Mouse (Mus musculus) ovary, postnatal 36 days (tissue): ENCODE data around the gene Fbf1.

Experiments
- DNase-seq: peaks from one replicate; pipeline ENCODE4 v3.0.0; 2022; ENCODE audit warnings: low spot score, mixed read lengths

Gene Fbf1

DNA sequence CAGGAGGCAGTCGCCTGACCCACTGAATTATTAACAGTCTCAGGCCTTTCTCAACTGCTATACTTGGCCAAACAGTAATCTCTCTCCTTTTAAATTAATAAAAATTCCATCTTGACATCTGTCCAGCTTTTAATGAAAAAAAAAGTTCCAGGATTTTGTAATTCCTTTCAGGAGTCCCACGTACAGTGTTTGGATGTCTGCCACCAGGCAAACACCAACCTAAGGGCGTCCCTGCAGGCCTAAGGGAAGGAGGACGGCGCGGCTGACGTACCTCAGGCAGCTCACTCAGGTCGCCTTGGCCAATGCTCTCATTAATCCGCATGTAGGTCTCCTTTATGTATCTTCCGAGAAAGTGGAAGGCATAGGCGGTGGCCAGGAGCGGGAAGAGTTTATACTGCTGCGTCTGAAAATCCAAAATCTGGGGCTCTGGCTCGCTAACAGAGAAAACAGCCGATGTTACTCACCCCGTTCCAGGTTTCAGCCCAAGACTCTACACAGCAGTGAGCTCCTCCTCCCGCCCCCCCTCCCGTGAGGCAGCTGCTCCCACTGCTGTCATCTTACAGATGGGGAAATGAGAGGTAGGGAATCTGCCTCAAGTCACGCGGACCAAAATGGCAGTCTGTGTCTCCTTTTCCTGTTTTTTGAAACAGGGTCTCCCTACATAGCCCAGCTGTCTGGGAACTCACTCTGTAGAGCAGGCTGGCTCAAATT lies 10.6 kb upstream of the Fbf1 start:
- DNase-seq = no peak

DNA sequence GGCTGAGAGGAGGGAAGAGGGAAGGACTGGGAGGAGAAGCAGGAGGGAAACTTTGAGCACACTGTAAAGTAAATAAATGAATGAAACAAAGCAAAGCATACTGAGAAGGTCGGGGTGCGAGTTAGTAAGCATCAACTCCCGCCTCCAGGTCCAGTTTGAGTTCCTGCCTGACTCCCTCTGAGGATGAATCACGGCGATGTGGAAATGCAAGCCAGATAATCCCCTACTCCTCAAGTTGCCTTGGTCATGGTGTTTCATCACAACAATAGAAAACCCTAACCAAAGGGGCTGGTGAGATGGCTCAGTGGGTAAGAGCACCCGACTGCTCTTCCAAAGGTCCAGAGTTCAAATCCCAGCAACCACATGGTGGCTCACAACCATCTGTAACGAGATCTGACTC lies 8.0 kb upstream of the Fbf1 start:
- no peak for DNase-seq

DNA sequence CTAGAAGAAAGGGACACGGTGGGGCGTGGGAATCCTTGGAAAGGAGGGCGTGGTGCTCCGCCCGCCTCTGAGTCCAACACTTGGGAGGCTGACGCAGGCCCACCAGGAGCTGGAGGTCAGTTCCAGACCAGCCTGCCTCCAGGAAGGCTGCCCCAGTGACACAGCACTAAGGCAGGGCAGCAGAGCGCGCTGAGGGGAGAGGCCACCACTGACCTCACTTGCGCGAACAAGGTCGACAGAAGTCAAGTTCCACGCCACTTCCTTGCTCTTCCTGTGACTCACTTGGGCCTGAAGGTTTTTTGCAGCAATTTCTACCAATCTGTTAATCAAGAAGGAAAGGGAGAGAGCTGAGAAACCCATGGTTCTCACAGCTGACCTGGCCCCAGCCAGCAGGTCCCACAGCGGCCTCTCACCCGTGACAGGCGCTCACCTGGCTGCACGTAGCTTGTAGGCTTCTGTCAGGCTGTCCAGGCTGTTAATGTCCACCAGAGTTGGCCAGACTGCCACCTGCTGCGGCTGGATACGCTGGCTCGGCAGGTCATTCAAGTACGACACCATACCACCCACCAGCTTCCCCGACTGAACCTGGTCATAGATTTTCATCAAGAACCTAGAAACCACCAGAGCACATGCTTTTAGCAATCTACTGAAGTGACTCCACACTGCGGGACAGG lies 6.9 kb upstream of the Fbf1 start:
- no peak for DNase-seq

DNA sequence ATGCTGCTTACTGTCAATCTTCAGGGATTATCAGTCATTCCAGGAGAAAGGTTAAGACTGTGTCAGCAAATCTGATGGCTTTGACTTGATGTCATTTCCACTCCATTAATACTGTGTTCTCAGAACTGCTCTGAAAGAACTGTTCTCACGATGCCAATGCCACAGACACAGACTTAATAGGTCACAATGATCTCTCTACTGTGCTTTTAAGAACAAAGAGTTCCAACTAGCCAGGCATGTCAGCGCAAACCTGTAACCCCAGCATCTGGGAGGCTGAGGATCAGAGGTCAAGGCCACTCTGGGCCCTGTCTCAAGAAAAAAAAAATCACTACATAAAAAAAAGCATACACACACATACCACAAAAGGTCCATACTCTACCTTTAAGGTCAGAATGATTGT lies 4.0 kb upstream of the Fbf1 start:
- DNase-seq = no peak

DNA sequence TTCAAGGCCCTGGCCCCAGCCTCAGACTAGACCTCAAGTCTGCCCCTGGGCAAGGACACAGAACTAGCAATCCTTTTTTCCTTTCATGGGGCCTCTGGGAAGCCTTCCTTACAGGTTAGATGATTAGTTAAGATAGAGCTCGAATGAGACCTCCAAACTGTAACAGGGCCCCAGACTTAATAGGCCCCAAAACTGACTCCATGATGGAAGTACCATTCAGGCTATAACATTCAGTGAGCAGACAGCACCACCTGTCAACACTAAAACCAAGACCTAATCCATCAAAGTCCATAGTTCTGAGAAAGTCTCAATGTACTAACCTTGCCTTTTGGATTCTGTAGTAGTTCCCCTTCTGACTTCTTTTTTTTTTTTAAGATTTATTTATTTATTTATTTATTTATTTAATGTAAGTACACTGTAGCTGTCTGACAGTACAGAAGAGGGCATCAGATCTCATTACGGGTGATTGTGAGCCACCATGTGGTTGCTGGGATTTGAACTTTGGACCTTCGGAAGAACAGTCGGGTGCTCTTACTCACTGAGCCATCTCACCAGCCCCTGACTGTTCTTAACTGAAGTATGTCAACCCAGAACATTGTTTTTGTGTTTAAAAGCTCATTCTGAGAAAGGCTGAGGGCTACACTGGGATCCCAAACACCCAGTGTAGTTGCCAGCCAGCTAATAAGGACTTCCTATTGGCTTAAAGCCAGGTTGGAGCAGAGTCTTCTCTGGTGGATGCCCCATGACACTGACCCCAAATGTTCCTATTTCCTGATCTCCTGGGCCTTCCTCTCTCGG lies 2.2 kb upstream of the Fbf1 start:
- DNase-seq = no peak

DNA sequence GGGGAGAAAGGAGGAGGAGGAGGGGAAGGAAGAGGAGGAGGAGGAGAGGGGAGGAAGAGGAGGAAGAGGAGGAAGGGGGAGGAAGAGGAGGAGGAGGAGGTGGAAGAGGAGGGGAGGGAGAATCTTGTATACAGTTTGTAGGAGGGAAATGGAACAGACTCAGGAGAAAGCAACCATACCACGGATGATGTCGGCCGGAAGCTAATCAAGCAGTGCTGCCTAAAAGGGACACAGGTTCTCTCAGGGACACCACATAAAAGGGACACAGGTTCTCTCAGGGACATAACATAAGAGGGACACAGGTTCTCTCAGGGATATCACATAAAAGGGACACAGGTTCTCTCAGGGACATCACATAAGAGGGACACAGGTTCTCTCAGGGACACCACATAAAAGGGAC lies 1.2 kb upstream of the Fbf1 start:
- no peak for DNase-seq

DNA sequence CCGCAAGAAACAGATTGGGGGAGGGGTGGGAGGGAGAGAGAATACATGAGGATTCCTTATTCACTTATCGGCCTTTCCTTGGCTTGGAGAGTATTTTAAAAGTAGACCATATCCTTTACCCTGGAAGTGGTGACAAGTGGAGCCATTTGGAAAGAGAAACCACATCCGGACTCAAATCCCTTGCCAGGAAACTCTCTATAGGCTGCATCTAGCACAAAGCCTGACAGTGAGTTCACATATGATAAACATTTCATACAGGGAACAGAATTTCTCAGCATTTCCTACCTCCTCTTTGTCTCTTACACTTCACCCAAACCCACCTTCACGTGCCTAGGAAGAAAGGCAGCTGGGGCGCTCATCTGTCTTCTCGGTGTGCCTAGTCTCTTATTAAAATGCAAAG lies 734 bp downstream of the Fbf1 start:
- no peak for DNase-seq

DNA sequence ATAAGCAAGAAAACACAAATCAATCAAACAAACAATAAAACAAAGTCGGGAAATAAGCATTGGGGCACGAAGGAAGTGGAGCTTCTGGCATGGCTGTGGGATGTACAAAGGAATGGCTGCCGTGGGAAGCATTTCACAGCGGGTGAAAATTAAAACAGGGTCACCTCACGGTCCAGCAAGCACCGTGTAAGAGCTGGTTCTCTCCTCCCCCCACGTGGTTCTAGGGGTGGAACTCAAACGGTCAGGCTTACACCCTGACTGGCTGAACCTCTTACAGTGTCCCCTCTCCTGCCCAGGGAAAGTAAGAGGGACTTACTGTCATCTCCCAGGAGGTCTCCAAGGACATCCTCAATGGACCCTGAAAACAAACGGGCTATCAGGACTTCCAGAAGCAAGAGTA lies 5.0 kb downstream of the Fbf1 start:
- DNase-seq = no peak

DNA sequence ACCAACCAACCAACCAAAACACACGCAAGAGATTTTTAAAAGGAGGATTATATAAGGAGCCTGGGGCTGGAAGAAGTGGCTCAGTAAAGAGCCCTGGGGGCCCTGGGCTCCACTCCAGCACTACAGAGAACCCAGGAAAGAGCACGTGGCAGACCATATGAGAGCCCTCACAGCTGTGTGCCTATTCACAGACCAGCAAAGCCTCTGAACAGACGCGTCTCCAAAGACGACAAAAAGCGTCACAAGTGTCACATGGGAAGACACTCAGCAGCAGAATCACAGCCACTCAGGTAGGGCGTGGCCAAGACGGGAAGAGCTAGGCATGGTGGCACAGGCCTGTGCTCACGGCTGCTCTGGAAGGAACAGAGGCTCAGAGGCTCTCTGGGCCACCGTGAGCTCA lies 5.8 kb downstream of the Fbf1 start:
- no peak for DNase-seq

DNA sequence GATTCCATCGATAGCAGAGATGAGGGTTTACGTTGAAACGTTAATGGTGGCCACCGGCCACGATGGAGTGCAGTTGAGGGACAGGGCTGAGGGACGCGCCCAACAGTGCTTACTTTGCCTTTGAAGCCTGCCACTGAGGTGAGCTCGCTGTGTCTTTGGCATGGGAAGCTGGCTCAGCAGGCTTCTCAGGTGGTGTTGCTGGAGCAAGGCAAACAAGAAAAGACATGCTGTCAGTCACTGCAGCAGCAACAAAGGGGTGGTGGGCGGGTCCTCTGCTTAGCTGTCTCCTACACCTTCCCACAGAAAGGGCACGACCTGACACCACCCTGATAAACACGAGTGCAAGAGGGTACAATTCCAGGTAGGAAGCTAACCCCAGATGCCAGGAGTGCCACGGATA lies 6.7 kb downstream of the Fbf1 start:
- no peak for DNase-seq

DNA sequence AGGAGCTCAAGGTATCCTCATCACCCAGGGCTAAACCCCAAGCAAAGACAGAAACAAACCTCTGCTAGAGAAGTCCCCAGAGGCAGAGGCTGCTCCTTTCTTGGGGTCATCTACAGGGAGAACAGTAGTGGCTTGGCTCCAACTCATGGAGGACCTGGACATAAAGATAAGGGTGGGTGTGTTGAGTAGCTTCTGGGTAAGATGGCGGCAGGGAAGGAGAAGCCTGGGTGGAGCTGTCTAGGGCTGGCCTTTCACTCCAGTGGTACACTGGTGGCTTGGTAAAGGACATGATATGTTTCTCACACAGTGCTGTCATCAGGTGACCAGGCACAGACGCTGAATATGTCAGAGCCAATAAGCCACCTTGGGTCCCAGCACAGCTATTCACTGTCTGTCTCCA lies 17.0 kb downstream of the Fbf1 start:
- no peak for DNase-seq

DNA sequence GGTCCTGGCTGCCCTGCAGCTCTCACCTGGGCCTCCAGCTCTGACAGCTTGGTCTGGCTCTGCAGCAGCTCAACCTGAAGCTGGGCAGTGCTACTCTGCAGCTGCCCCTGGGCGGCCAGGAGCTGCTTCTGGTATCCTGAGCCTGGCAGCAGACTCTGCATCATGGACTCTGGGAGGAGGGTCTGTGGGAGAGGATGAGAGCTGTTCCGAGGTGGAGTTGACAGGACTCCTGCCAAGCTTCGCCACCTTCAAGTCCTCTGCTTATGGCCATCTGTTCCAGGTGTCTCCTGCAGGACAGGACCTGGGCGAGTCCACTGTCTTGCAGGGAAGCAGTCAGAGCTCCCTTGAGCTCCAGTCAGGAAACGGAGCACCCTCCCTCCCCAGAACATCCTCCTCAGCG lies 18.6 kb downstream of the Fbf1 start:
- no peak for DNase-seq

DNA sequence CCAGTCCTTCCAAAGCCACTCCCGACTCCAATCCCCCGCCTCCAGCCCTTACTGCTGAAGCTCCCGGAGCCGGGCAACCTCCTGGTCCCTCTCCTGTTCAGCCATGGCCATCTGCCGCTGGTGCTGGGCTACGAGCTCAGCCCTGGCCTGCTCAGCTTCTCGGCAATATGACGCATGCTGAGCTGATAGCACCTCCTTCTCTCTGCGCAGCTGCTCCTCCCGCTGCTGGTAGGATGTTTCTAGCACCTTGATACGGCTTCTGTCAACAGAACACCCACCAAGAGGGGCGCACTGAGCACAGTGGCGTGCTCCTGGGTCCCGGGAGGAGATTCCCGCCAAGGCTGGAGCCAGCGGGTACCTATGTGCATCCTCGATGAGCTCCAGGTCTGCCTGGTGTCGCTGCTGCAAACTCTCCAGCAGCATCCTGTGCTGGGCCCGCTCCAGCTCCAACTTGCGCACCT lies 19.2 kb downstream of the Fbf1 start:
- no peak for DNase-seq

DNA sequence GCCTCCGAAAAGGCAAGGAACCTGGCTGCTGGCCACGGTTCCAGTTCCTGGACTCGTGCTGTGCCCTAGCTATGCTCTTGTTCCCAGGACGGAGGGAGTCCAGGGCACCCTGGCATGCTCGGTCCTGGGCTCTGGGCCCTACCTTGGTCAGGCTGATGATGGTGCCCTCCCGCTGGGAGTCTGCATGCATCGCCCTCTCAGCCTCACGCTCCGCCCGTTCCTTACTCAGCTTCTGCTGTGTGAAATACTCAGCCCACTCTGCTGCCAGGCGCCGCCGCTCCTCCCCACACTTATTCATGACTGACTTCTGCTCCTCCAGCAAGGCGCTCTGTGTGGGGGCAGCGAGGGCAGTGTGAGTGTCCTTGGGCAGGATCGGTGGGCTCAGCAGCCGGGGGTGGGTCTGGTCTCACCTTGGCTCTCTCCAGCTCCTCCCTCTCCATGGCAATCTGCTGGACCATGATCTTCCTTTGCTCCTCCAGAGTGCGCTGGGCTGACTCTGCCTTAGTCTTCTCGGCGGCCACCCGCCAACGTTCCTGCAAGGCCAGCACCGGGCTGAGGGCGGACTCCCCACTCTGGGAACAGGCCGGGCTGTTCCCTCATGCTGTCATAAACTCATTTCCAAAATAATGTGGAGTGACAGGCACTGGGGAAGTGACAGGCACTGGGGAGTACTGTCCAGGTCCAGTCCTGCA lies 21.5 kb downstream of the Fbf1 start:
- peak; percentile 51 for DNase-seq

DNA sequence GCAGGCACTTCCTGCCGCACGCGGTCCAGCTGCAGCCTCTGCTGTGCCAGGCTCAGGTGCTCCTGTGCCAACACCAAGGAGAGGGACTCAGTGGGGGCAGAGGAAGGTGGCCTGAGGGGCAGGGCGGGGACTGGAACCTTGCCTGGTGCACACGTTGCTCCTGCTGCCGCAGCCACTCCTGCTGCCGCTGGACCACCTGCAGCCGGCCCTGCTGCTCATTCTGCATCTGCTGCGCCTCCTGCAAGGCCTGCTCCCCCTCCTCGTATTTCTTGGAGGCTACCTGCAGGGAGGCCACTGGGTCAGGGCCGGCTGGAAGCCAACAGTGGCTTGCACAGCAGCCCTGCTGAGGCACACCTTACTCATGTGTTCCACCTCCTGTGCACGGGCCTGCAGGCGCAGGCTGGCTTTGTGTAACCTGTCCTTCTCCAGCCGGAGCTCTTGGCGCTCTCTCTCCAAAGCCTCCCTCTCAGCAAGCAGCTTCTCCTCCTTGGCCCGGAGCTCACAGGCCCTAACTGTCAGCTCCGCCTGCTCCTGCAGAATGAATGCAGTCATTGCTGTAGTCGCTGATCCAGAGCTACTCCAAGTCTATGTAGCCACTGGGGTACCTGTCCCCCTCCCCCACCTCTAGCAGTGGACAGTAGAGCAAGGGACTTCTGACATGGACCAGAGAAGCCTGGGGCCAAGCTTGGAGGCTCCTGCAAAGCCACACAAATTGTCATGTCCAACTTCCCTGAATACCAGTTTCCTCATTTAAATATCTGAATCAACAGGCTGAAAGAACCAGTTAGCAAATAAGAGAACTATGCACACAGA lies 22.3 kb downstream of the Fbf1 start:
- no peak for DNase-seq

DNA sequence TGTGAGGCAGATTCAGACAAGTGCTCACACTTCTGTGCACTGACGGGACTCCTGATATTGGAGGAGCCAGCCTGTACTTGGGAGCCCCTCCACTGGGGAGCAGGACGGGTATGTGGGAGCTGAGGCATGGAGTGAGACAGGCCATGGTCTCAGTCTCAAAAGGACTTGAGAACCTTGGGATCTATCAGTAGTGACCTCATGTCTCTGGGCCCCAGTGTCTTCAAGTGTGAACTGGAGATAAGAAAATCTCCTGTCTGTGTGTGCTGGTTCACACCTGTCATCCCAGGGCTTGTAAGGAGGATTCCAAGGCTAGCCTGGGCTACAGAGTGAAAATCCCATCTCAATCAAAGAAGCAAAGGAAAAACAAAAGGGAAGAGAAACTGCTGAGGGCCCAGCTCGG lies 24.5 kb downstream of the Fbf1 start:
- no peak for DNase-seq

DNA sequence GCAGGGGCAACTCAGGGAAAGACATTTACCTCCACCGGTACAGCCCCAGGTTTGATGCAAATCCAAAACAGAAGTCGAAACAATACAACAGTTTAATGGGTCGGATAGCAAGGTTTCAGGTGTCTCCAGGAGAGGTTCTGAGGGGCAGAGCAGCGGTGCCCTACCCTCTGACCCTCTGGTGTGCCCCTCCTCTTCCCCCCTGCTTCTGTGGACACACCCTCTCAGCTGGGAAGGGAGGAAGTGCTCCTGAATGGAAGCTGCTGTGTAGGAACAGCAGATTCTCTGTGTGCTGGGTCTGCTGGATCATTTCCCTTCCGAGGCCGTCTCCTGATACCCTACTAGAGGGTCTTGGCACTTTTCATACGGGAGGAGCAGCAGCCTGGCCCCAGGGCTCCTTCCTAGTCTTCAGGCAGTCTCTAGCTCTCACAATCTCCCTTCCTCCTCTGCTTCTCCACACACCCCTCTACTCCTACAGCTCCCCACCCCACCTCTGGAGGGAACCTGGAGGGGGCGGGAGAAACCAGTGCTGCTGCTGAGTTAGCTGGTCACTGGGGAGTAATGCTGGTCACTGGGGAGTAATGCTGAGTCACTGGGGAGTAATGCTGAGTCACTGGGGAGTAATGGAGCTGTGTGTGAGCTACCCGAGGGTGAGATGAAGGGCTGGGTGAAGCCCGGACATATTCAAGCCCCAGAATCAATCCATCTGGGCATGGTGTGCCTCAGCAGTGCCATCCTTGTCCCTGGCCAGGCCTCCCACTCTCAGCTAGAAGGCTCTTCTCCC lies 25.6 kb downstream of the Fbf1 start:
- no peak for DNase-seq

DNA sequence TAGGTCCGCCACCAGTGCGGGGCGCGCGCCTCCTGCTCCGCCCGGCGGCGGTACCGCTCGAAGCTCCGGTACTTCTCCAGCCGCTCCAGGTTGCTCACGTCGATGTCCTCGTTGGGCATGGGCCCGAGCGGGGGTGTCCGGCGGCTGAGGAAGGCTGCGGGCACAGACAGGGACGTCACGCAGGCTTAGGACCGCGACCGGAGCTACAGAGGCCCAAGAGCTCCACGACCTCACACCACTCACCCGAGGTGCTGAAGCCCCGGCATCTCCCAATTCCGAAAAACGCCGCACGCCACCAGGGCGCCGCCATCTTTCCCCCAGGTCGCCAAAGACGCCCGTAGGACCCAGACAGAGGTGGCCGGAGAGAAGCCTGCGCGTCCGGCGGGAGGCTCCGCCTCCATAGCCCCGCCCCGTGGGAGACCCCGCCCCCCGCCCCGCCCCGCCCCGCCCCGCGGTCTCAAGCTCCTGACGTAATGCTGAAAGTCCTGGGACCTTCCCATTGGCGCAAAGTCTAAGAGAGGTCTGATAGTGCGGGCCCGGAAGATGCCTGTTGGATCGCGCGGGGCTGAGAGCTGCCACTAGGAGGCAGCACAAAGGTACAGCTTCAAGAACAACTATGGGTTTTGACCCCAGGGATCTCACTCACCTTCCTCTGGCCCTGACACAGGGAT lies 29.4 kb downstream of the Fbf1 start, which contains the start of gene Mrpl38:
Gene Mrpl38 (minus strand): TSS at position 401 of the 671 bp plus-strand sequence.
- DNase-seq = peak; percentile 89

DNA sequence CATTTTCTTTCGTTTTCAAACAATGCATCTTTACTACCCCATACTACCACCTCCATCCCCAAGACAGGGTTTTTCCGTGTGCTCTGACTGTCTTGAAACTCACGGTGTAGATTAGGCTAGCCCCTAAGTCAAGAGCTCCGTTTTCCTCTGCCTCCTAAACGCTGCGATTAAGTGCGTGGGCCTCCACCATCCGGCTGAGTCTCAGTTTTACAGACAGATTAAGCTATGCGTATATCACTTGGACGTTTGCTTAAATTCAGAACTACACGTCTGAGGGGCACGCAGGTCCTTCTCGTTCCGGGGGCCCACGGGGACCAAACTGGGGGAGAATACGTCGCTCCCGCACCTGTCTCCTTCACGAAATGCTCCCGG lies 29.9 kb downstream of the Fbf1 start:
- DNase-seq = no peak

DNA sequence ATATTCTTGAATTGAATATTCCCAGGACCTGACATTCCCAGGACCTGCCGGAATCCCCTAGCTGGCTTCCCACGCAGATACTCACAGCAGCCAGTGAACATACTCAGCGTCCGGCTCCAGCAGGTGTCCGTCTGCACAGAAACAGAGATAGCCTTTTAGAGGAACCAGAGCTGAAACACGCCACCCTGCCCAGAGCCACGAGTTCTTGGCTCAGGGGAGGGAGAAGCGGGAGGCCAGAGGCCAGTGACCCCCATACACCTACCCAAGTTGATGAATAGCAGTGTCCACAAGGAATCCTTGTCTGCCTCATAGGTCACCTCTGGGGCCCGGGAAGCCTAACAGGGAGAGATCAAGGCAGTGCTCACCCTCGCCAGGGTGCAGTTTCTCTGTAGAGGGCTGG lies 33.8 kb downstream of the Fbf1 start:
- no peak for DNase-seq
